Mouse (Mus musculus) ES-Bruce4 (cell line): ENCODE results near the gene Bst1. TPM values are rescaled to one million over a fixed set of nuclear protein-coding genes. Genes with fewer than 3 reads are reported as not detected.

ENCODE experiments used
- H3K27ac ChIP-seq: 2 replicates; pipeline ENCODE4 v1.5.1; 2012; ENCODE audit warnings: low read length, inconsistent platforms; ENCODE audit not compliant: insufficient read depth
- H3K27me3 ChIP-seq: 2 replicates; pipeline ENCODE4 v1.6.1; 2012; ENCODE audit warnings: mild to moderate bottlenecking, low read length, inconsistent platforms; ENCODE audit not compliant: control insufficient read depth, poor library complexity, insufficient read depth, severe bottlenecking
- H3K36me3 ChIP-seq: 2 replicates; pipeline ENCODE4 v1.6.1; 2012; ENCODE audit warnings: inconsistent platforms, mild to moderate bottlenecking, low read length, moderate library complexity; ENCODE audit not compliant: control insufficient read depth, poor library complexity, insufficient read depth, severe bottlenecking
- H3K4me1 ChIP-seq: one replicate; pipeline ENCODE4 v1.8.1; 2011; ENCODE audit warnings: low read length; ENCODE audit not compliant: control insufficient read depth, insufficient read depth
- H3K4me3 ChIP-seq: 2 replicates; pipeline ENCODE4 v1.5.1; 2011; ENCODE audit warnings: low read depth, mild to moderate bottlenecking, low read length
- H3K9ac ChIP-seq: 2 replicates; pipeline ENCODE4 v1.6.1; 2012; ENCODE audit warnings: low read depth, mild to moderate bottlenecking, inconsistent platforms; ENCODE audit not compliant: poor library complexity, severe bottlenecking
- H3K9me3 ChIP-seq: replicated peaks from 2 replicates; pipeline ENCODE4 v1.6.1; 2012; ENCODE audit warnings: mild to moderate bottlenecking, low read length, inconsistent platforms; ENCODE audit not compliant: control insufficient read depth, poor library complexity, insufficient read depth, severe bottlenecking
- CTCF ChIP-seq: IDR thresholded peaks from one replicate; pipeline ENCODE4 v1.8.1; 2011; ENCODE audit warnings: low read depth, low read length
- EP300 ChIP-seq: IDR thresholded peaks from 2 replicates; pipeline ENCODE4 v1.6.1; 2011; ENCODE audit warnings: low read depth, low read length; ENCODE audit not compliant: insufficient read depth
- POLR2A ChIP-seq: IDR thresholded peaks from one replicate; pipeline ENCODE4 v1.8.1; 2011; ENCODE audit warnings: low read length; ENCODE audit not compliant: insufficient read depth
- polyA plus RNA-seq: library from polyadenylated mRNA; stranded (reverse); fragments of >200 nt; gene quantifications from 2 replicates; pipeline ENCODE4 v1.2.4, GENCODE M21; 2011; ENCODE audit warnings: low read depth; ENCODE audit not compliant: missing spikeins, insufficient read depth, insufficient read length

Gene Bst1
- polyA plus RNA-seq, 1 experiment, result 6.2 TPM

GRCm38 (mm10) chr5:43806340-43806739 lies 12.3 kb upstream of the Bst1 start:
- Histone ChIP-seq H3K9ac (no peak overlapping the region), H3K36me3 (no peaks in the 10 kb centered on the region), H3K27ac (no peak overlapping the region), H3K27me3 (no peaks in the 10 kb centered on the region), H3K9me3 (no peaks in the 10 kb centered on the region), H3K4me3 (no peak overlapping the region), H3K4me1 (no peaks in the 10 kb centered on the region)
- no peak for TF ChIP-seq CTCF
- TF ChIP-seq POLR2A, result no peak
- TF ChIP-seq EP300, result no peak

- Histone ChIP-seq H3K4me3 (no peak overlapping the region), H3K4me1 (no peaks in the 10 kb centered on the region), H3K27ac (no peak overlapping the region), H3K9ac (no peak overlapping the region), H3K36me3 (no peaks in the 10 kb centered on the region), H3K27me3 (no peaks in the 10 kb centered on the region), H3K9me3 (no peaks in the 10 kb centered on the region)
- TF ChIP-seq CTCF, result no peak
- TF ChIP-seq POLR2A, result no peak
- TF ChIP-seq EP300, result no peak
Observed at GRCm38 (mm10) chr5:43806914-43807313, 11.8 kb upstream of the Bst1 start.

GRCm38 (mm10) chr5:43807744-43808696 lies 10.7 kb upstream of the Bst1 start:
- Histone ChIP-seq H3K36me3 (no peaks in the 10 kb centered on the region), H3K27me3 (no peaks in the 10 kb centered on the region), H3K9me3 (peaks cover 3% of the 10 kb centered on the region; the same call in 1 of the 2 replicates), H3K4me3 (peak overlapping the region; percentile 68), H3K4me1 (no peaks in the 10 kb centered on the region), H3K27ac (no peak overlapping the region), H3K9ac (peak overlapping the region; percentile 79)
- TF ChIP-seq CTCF (no peak), EP300 (no peak), POLR2A (no peak)

- Histone ChIP-seq H3K9me3 (peaks cover 3% of the 10 kb centered on the region; the same call in 1 of the 2 replicates), H3K4me3 (no peak overlapping the region), H3K9ac (no peak overlapping the region), H3K36me3 (no peaks in the 10 kb centered on the region), H3K27me3 (no peaks in the 10 kb centered on the region), H3K4me1 (peaks cover 8% of the 10 kb centered on the region), H3K27ac (no peak overlapping the region)
- TF ChIP-seq CTCF, result no peak
- TF ChIP-seq POLR2A, result no peak
- no peak for TF ChIP-seq EP300
Observed at GRCm38 (mm10) chr5:43810427-43811062, 8.1 kb upstream of the Bst1 start.

- Histone ChIP-seq H3K9me3 (peaks cover 3% of the 10 kb centered on the region; the same call in 1 of the 2 replicates), H3K27ac (peak overlapping the region; percentile 45; the same call in 1 of the 2 replicates), H3K27me3 (no peaks in the 10 kb centered on the region), H3K9ac (no peak overlapping the region), H3K4me3 (no peak overlapping the region), H3K4me1 (peaks cover 8% of the 10 kb centered on the region), H3K36me3 (no peaks in the 10 kb centered on the region)
- TF ChIP-seq POLR2A (no peak), CTCF (no peak), EP300 (no peak)
Observed at GRCm38 (mm10) chr5:43814536-43814935, 4.1 kb upstream of the Bst1 start.

GRCm38 (mm10) chr5:43815769-43816168 lies 2.9 kb upstream of the Bst1 start:
- Histone ChIP-seq H3K36me3 (no peaks in the 10 kb centered on the region), H3K9me3 (peaks cover 3% of the 10 kb centered on the region; the same call in 1 of the 2 replicates), H3K4me1 (peaks cover 8% of the 10 kb centered on the region), H3K27me3 (no peaks in the 10 kb centered on the region), H3K4me3 (no peak overlapping the region), H3K27ac (no peak overlapping the region), H3K9ac (no peak overlapping the region)
- TF ChIP-seq POLR2A (no peak), EP300 (no peak), CTCF (no peak)
